Mouse (Mus musculus) ES-E14 (cell line): ENCODE measurements around the gene Sirt1. TPM values are rescaled to one million over a fixed set of nuclear protein-coding genes. Genes with fewer than 3 reads are reported as not detected.

Experiments
- DNase-seq: peaks from one replicate; pipeline ENCODE4 v3.0.0-alpha.2; 2013; ENCODE audit warnings: low read depth, low spot score
- H3K27ac ChIP-seq: 2 replicates; pipeline ENCODE4 v1.5.1; 2012; ENCODE audit warnings: low read depth, mild to moderate bottlenecking, low read length, moderate library complexity, mixed read lengths; ENCODE audit not compliant: poor library complexity, insufficient read depth, severe bottlenecking
- H3K36me3 ChIP-seq: 2 replicates; pipeline ENCODE4 v1.6.1; 2012; ENCODE audit warnings: mild to moderate bottlenecking, low read length, moderate library complexity, mixed read lengths; ENCODE audit not compliant: control insufficient read depth, poor library complexity, insufficient read depth, severe bottlenecking
- H3K4me1 ChIP-seq, 2 experiments: fragments of 150-350 bp in 1 of 2; sonication (generic) in 1 of 2; 2 replicates each; pipeline ENCODE4 v1.6.1; 2012; ENCODE audit warnings: low read length in 2 of 2, mild to moderate bottlenecking in 1 of 2, mixed read lengths in 1 of 2; ENCODE audit not compliant: control insufficient read depth in 2 of 2, insufficient read depth in 2 of 2, poor library complexity in 1 of 2
- H3K4me3 ChIP-seq, 2 experiments: fragments of 150-350 bp in 1 of 2; sonication (generic) in 1 of 2; 2 replicates each; pipeline ENCODE4 v1.5.1; 2012; ENCODE audit warnings: low read length in 2 of 2, low read depth in 1 of 2, mild to moderate bottlenecking in 1 of 2, mixed read lengths in 1 of 2; ENCODE audit not compliant: insufficient read depth in 1 of 2, poor library complexity in 1 of 2, severe bottlenecking in 1 of 2
- H3K9ac ChIP-seq: 2 replicates; pipeline ENCODE4 v1.6.1; 2012; ENCODE audit warnings: low read depth, mild to moderate bottlenecking, low read length, mixed read lengths; ENCODE audit not compliant: poor library complexity, insufficient read depth, severe bottlenecking
- H3K9me3 ChIP-seq: fragments of 150-350 bp; sonication (generic); 2 replicates; pipeline ENCODE4 v1.6.1; 2012; ENCODE audit warnings: low read depth, mild to moderate bottlenecking, low read length; ENCODE audit not compliant: control insufficient read depth, insufficient read depth
- CHD2 ChIP-seq: IDR thresholded peaks from 2 replicates; pipeline ENCODE4 v1.6.1; 2014; ENCODE audit warnings: mild to moderate bottlenecking, low read depth, low read length, inconsistent platforms
- HCFC1 ChIP-seq: IDR thresholded peaks from 2 replicates; pipeline ENCODE4 v1.6.1; 2012; ENCODE audit warnings: low read length, inconsistent platforms, borderline replicate concordance; ENCODE audit not compliant: insufficient read depth
- MAFK ChIP-seq: IDR thresholded peaks from 2 replicates; pipeline ENCODE4 v1.6.1; 2014; ENCODE audit warnings: mild to moderate bottlenecking, low read depth, low read length, inconsistent platforms; ENCODE audit not compliant: insufficient read depth
- ZC3H11A ChIP-seq: IDR thresholded peaks from 2 replicates; pipeline ENCODE4 v1.6.1; 2012; ENCODE audit warnings: low read depth, mild to moderate bottlenecking, inconsistent platforms, low read length, borderline replicate concordance
- ZNF384 ChIP-seq: IDR thresholded peaks from 2 replicates; pipeline ENCODE4 v1.6.1; 2012; ENCODE audit warnings: low read depth, low read length, inconsistent platforms
- in situ Hi-C, 2 experiments: fragments of 600-800 bp; cut with MboI; formaldehyde crosslinking; loops; one replicate each; pipeline ENCODE4 v1.15.1; 2025; ENCODE audit warnings: low sequenced_read_pairs in 2 of 2, inconsistent platforms in 1 of 2; ENCODE audit not compliant: unreplicated experiment in 2 of 2
- total RNA-seq: library from RNA; depleted of rRNA; stranded (reverse); fragments of 300-350 nt; gene quantifications from 2 replicates; pipeline ENCODE4 v1.2.3, GENCODE M21; 2012

Sirt1 gene
- total RNA-seq, 1 experiment: 34.5 TPM

- Histone ChIP-seq H3K4me3 (peak overlapping the region; percentile 96), H3K27ac (peak overlapping the region; percentile 85), H3K9me3 (no peaks in the 10 kb centered on the region), H3K4me1 (peaks cover 3 to 5% of the 10 kb centered on the region in 2 experiments; a peak in 2 of 4 replicates), H3K9ac (peak overlapping the region; percentile 96), H3K36me3 (peaks cover 19% of the 10 kb centered on the region)
- TF ChIP-seq HCFC1 (no peak), MAFK (no peak), ZC3H11A (no peak), CHD2 (no peak), ZNF384 (no peak)
- in situ Hi-C loops: no loop called here
- DNase-seq: no peak
These were observed 43.3 kb downstream of the Sirt1 start for GRCm38 (mm10) chr10:63337951-63338836.

GRCm38 (mm10) chr10:63337326-63337725 is 44.2 kb downstream of the Sirt1 start:
- no peaks in the 10 kb centered on the region for H3K9me3 ChIP-seq
- no peak overlapping the region for H3K27ac ChIP-seq
- DNase-seq: no peak
- in situ Hi-C loops: no loop called here
- peaks cover 3 to 5% of the 10 kb centered on the region in 2 experiments; a peak in 2 of 4 replicates for H3K4me1 ChIP-seq
- peak overlapping the region; percentile 96 for H3K4me3 ChIP-seq
- H3K36me3 ChIP-seq: peaks cover 21% of the 10 kb centered on the region
- peak overlapping the region; percentile 62 for H3K9ac ChIP-seq
- TF ChIP-seq ZNF384 (no peak), MAFK (no peak), ZC3H11A (no peak), CHD2 (no peak), HCFC1 (no peak)

GRCm38 (mm10) chr10:63336901-63337300 is 44.6 kb downstream of the Sirt1 start:
- H3K4me3 ChIP-seq: peak overlapping the region; percentile 96
- H3K9me3 ChIP-seq: no peaks in the 10 kb centered on the region
- peak overlapping the region; percentile 62 for H3K9ac ChIP-seq
- peaks cover 3 to 5% of the 10 kb centered on the region in 2 experiments; a peak in 2 of 4 replicates for H3K4me1 ChIP-seq
- in situ Hi-C loops: no loop called here
- no peak overlapping the region for H3K27ac ChIP-seq
- peaks cover 21% of the 10 kb centered on the region for H3K36me3 ChIP-seq
- TF ChIP-seq ZC3H11A: no peak
- no peak for TF ChIP-seq CHD2
- no peak for TF ChIP-seq HCFC1
- no peak for TF ChIP-seq ZNF384
- no peak for TF ChIP-seq MAFK
- DNase-seq: no peak

- Histone ChIP-seq H3K4me3 (no peak overlapping the region), H3K27ac (no peak overlapping the region), H3K9ac (no peak overlapping the region), H3K9me3 (no peaks in the 10 kb centered on the region), H3K36me3 (peaks cover 26% of the 10 kb centered on the region), H3K4me1 (no peaks in the 10 kb centered on the region)
- in situ Hi-C loops: no loop called here
- DNase-seq: no peak
- TF ChIP-seq HCFC1: no peak
- TF ChIP-seq ZNF384: no peak
- no peak for TF ChIP-seq ZC3H11A
- TF ChIP-seq MAFK: no peak
- no peak for TF ChIP-seq CHD2
These were observed 54.4 kb downstream of the Sirt1 start for GRCm38 (mm10) chr10:63327091-63327490.
